Mouse (Mus musculus) kidney, postnatal 14 days (tissue): Measurements from ENCODE around the gene Esrra.

Experiments
- DNase-seq: peaks from one replicate; pipeline ENCODE4 v3.0.0; 2022; ENCODE audit warnings: mixed read lengths

Esrra gene

DNA sequence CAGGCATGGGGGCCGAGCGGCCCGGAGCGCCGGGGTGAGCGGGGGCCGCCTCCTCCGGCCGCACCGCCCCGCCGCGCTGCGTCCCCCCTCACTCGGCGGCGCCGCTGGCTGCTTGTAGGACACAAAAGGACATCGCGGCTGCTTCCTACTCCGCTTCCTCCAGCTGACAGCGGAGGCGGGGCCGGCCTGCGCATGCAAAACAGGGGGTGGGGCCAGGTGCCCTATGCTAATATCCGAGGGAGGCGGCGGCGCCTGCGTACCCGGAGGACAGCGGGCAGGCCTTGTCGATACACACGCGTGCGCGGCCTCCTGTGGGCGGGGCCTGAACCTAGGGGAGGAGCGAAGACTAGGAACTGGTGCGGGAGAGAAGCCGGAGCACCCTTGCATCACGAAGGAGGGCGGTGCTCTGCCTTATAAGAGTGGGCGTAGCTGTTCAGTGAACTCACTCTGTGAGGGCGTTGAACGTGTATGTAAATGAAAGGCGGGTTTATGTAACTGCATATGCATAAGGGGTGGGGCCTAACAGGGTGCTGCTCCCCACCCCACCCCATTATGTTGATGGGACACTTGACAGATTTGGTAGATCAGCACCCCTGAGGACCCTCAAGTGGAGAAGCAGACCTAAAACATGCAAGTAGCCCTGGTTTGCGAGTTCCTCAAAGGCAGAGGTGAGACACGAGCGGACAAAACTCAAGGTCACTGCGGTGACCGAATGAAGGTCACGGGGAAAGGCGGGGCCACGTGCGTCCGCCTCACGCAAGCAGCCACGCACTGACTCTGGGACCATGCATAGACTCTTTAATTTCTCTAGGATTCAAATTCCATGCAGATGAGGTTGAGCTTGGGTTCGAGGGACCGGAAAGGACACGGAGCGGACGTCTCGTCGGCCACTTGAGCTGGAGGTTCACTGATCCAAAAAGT lies at the start of gene Esrra:
Esrra (minus strand) TSS at position 167 of the 921 bp plus-strand sequence.
- DNase-seq = peak; percentile 100

DNA sequence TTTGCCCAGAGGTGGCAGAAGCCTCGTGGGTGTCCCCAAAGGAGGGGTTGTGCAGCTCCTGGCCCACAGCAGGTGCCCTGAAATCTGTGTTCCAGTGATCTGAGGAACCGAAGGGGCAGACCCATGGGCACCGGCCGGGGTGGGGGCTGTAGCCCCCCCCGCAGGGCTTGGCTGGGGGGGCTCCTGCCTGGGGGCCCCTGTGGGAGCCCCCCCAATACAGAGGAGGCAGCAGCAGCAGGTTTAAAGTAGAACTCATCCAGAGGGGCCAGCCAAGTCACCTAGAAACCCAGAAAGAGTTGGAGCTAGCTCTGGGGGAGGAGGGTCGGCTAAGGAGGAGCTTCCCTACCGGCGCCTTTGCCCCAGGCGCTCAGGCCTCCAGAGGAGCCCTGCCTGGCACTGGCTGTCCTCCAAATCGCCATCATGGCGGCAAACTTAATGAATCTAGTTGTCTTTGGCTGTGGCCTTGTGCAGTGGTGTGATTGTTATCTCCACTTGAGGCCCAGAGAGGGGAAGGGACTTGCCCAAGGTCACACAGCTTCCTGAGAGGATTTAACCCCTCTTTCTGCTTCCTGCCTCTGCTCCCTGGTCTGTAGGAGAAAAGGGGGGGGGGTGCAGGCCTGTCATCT lies 49.0 kb upstream of the Esrra start:
- no peak for DNase-seq

DNA sequence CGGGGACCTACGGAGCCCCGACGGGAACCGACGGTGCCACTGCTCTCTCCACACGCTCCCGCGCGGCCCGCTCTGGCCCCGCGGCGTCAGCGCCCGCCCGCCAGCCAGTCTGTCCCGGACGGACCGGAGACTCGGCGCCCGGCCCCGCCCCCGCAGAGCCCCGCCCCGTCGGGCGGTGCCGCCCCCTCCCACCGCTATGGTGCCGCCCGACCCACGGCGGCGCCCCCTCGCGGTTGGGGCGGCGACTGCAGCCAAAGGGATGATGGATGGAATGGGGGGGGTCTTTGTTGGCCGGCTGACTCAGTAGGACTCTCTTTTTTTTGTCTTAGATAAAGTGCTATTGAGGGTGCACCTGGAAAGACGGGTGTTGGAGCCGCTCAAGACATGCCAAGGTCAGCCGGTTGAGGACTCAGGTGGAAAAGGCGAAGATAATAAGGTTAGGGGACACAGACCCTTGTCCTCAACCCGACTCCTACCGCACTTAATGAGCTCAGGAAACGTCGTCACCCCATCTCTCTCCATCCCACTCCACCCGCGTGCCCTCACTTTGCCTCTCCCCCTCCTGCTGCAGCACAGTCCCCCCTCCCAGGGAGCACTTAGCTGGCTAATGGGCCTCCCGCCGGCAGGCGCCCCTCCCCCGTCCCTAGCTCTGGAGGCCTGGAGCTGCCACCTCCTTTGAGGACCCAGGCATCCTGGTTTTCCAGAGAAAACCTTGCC lies 48.2 kb upstream of the Esrra start:
- peak; percentile 89 for DNase-seq

GRCm38 (mm10) chr19:6969291-6969664 lies 47.7 kb upstream of the Esrra start:
- DNase-seq = no peak

DNA sequence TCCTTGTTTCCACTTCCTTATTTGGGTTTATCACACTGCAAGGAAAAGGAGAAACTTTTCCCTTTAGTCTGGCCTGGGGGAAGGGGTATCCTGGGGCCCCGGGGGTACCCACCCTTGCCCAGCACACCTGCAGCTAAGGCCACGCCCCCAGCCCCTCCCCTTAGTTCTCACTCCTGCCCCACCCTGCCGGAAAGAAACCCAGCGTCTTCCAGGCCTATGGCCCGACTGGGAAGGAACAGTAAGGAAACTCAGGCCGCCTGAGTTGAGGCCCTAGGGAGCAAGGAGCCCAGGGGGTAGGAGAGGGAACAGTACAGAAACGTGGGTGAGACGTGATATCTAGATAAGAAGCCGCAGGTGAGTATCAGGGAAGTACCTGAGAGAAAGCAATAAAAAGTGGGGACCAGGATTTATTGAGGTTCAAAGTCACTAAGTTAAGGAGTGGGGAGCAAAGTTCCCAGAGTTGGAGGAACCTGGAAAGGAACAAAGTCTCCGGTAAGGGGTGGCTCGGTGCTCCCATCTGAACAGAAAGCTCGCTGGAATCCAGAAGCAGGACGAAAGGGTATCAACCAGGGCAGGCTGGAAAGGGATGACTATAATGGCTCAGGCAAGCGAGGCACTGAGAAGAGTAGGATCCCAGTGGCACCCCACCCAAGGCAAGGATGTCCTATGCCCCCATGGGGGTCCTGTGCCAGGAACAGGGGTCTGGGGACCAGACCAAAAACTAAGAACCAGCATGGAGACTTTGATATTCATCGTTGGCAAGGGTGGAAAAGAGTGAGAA lies 47.1 kb upstream of the Esrra start:
- peak; percentile 66 for DNase-seq

DNA sequence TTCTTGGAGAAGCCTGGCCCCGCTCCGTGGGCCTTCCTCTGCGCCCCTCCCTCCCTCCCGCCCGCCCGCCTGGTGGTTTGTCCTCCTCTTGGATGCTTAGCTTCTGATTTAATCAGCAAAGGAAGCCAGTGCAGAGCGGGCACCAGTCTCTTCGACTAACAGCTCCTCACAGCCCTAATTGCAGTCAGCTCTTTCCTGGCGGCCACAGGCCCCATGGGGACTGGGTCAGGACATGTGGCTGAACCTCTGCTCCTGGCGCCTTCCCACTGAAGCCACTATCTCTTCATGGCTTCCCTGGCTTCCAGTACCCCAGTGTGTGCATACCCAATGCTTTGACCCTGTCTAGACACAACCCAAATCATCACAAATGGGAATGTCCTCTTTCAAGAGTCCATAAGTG lies 34.8 kb upstream of the Esrra start:
- DNase-seq = no peak

- DNase-seq = no peak
These were observed 33.8 kb upstream of the Esrra start for GRCm38 (mm10) chr19:6955424-6955823.

GRCm38 (mm10) chr19:6954046-6954445 lies 32.4 kb upstream of the Esrra start:
- peak; percentile 78 for DNase-seq

- DNase-seq = peak; percentile 74
These were observed 31.1 kb upstream of the Esrra start for GRCm38 (mm10) chr19:6952712-6953037.

DNA sequence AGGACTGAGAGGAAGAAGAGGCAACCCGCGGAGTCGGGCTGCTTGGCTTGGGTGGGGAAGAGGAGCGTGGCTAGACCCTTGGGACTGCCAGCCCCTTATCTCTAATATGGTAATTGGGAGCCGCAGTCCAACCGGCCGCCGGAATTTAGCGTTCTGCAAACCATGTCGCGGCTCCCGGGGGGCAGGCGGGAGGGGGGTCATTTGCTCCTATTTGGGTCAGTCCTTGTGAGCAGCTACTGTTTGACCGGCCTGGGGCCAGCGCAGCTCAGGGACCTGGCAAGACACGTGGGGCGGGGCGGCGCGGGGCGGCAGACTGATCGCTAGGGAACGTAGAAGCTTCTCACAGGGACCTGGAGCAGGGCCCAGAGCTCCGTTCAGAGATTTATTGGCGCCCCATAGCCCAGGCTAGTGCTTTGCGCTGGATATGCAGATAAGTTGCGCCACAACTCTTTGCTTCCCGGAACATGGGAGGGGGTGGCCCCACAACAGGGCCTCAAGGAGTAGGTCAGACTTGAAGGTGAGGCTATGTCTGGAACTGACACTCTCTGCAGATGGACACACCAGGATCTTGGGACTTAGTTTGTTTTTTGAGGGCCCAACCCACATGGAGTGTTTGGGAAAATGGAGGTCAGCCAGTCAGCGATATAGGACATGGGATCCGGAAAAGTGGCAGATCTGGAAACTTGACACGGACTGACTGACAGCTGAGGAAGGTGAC lies 30.5 kb upstream of the Esrra start:
- peak; percentile 92 for DNase-seq

DNA sequence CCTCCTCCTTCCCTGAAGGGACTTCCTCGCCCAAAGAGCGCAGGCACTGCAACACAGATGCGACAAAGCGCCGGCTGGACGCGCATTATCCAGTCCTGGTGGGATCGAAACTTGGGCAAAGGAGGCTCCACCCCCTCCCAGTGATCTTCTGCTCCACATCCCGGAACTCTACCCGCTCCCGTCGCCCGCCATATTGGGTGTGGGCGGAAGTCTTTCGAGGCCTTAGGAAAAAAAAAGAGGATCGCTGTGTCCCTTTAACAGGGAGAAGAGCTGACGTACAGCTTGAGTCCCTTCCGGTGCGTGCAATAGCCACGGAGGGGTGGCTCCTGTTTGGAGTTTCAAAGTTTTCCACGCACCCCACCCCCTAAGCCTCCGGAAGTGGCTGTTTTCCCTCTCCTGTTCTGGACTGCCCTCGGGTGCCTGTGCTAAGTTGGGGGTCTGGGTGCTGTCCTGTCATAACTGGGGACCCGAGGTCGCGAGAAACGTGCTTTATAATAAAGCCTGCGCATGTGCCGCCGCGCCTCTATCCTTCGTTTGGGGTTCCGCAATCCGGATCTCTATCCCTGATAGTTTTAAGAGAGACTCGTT lies 29.9 kb upstream of the Esrra start:
- DNase-seq = peak; percentile 97

GRCm38 (mm10) chr19:6950613-6951153 lies 29.1 kb upstream of the Esrra start:
- DNase-seq = peak; percentile 72

DNA sequence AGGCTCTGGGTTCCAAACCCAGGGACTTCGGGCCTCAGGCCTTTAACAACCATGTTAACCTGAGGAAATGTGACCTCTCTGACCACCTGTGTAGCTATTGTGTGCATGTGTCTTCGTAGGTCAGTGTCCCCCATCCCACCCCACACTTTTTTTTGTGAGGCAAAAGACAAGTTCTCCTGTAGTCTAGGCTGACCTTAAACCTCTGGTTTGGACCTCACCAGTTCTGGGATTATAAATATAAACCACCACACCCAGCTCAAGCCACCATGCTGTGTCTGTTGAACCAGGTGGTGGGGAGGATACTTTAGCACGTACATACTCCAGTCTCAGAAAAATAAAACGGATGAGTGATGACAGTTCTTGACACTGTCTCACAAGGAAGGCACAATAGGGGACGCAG lies 28.3 kb upstream of the Esrra start:
- no peak for DNase-seq

DNA sequence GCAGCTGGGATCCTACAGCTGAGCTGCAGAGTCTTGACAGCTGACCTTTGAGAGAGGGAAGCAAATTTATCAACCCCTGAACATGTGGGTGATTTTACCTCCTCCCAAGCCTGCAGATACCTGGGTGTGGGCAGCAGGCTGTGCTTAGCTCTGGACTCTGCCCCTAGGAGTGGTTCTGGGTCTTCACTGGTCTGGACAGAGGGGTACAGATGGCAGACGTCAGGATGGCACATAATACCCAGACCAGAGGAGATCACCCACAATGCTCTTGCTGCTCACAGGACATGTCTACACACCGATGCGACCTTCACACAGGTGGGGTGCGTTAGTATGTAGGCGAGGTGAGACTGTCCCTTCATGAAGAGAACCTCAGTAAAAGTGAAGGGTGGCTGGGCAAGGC lies 27.9 kb upstream of the Esrra start:
- no peak for DNase-seq

GRCm38 (mm10) chr19:6948186-6948585 lies 26.6 kb upstream of the Esrra start:
- DNase-seq = no peak

- no peak for DNase-seq
These were observed 26.1 kb upstream of the Esrra start for GRCm38 (mm10) chr19:6947742-6948141.

DNA sequence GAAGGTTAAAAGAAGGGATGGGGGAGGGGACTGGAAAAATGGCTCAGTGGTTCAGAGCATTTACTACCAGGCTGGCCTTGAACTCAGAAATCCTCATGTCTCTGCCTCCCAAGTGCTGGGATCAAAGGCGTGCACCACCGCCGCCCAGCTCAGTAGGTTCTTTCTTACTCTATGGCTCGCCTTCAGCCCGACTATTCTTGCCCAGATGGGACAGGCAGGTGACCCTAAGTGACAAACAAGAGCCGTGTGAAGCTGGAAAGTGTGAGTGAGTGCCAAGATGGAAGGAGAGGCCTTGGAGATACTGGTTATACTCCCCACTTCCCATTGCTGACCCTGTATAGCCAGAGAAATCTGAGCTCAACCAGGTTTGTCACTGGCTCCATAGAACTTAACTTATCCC lies 22.1 kb upstream of the Esrra start:
- no peak for DNase-seq

- DNase-seq = no peak
These were observed 21.2 kb upstream of the Esrra start for GRCm38 (mm10) chr19:6942764-6943163.

DNA sequence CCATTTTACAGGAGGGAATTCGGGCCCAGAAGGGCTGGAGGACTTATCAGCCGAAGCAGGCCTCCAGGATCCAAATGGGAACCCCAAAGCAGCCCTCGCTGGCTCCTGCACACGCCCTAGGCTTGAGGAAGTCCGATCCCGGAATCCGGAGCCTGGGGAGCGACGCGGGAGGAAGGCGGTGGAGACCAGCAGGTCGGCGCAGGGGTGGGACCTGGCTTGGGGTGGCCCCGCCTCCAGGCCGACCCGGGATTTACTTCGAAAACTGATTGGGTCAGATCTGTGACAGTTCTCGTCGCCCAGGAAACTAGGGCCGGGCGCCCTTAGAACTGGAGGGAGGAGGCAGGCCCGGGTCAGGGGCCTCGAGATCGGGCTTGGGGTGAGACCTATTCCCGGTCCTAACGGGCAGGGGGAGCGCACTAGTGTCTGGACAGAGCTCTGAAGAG lies 20.7 kb upstream of the Esrra start, which contains the start of gene Gpr137:
Gpr137 (minus strand) TSS at position 232 of the 443 bp plus-strand sequence.
- peak; percentile 98 for DNase-seq

GRCm38 (mm10) chr19:6941372-6942248 lies 20.0 kb upstream of the Esrra start, which contains the start of gene Bad:
TSS of gene Bad (plus strand) at chr19:6941861.
- DNase-seq = peak; percentile 95
